Mouse (Mus musculus) spleen, postnatal 4 days (tissue): Measurements from ENCODE around the gene Ccndbp1.
"Not testable (repeated sequence)": the region's sequence is repeated elsewhere in the genome, so short reads cannot be mapped to it uniquely, and the experiment has no call there.

Source experiments
- DNase-seq, 2 experiments: peaks; one replicate each; pipeline ENCODE4 v3.0.0; 2022; ENCODE audit warnings: low spot score in 2 of 2

The Ccndbp1 gene

DNA sequence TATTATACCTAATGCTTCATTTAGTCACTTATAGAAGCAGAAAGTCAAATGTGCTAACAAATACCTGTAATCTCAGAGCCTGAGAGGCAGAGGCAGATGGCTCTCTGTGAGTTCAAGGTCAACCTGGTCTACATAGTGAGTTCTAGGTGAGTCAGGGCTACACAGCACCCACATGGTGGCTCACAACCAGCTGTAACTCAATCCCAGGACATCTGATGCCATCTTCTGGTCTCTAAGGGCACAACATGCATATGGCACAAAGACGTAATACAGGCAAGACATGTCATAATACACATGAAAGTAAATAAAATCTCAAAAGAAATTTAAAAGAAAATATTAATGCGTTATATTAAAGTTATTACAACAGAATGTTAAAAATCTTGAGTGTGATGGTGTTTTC is 4.6 kb upstream of the Ccndbp1 start:
- DNase-seq = no peak

DNA sequence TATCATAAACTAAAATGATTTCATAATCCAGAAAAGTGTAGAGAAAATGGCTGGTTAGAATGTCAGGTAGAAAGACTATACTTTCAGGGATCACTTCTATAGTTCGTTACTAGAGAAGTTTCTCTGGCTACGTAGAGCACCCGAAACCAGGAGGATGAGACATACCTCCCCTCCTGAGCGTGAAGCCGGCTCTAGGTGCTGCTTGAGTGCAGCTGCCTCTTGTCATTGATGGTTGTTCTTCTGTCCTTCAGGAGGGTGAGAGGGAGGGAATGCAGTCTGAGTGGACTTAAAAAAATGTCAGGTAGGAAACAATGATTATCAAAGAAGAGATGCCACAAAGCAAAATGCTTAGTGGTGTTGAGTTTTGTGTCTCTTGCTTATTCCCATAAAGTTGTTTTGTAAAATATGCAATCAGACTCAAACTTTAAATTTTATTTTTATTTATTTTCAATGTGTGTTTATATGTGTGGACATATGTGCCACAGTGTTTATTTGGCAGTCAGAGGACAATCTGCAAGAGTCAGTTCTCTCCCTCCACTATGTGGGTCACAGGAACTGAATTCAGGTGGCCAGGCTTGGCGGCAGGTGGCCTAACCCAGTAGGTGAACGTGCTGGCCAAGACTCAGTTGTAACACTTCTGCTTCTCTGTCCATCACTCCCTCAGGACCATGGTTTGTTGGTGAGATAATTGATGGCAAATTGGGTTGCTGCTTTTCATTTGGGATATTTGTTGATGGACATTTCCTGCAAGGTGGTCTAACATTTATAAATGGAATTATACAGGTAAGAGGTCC is 4.0 kb upstream of the Ccndbp1 start:
- no peak for DNase-seq

GRCm38 (mm10) chr2:121006986-121007385 is 1.2 kb upstream of the Ccndbp1 start:
- DNase-seq = peak in 1 of 2 experiments; percentile 52

DNA sequence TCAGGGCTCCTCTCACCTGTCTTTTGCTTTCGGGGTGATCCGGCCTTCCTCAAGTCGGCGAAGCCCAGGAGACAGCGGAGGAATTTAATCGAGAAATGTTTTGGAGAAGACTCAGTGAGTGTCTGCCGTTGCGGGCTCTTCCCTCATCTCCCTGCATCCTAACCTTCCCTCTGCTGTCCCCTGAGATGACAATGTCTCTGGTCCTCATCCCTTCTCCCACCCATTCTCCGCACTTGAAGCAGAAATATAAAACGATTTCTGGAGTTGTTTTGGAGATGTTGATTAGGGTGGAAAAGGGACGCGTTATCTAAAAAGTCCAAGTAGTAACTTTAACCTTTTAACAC is 433 bp downstream of the Ccndbp1 start:
- no peak for DNase-seq

GRCm38 (mm10) chr2:121009071-121009677 is 971 bp downstream of the Ccndbp1 start:
- peak in 1 of 2 experiments; percentile 53 for DNase-seq

- peak in 1 of 2 experiments; percentile 51 for DNase-seq
Observed at GRCm38 (mm10) chr2:121012676-121013075, 4.5 kb downstream of the Ccndbp1 start.

- no peak for DNase-seq
Observed at GRCm38 (mm10) chr2:121015507-121015906, 7.3 kb downstream of the Ccndbp1 start.

GRCm38 (mm10) chr2:121016226-121016625 is 8.0 kb downstream of the Ccndbp1 start:
- DNase-seq = no peak

- DNase-seq = no peak
Observed at GRCm38 (mm10) chr2:121017151-121017550, 8.9 kb downstream of the Ccndbp1 start.

DNA sequence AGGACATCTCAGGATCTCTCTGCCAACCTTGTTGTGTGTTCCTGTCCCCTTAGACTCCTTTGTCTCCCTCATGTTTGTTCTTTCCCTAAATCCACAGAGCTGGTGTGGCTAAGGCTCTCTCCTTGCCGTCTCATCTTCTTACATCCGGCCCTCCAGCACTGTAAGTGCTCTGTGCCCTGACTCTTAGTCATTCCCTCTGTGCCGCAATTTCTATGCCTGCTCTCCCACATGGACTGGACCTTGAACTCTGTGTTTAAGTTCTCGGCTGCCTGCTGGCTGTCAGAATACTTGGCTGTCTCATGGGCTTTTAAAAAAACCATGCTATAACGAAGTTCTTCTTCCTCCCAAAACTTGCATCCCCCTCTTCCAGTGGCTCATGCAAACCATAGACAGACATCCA is 14.7 kb downstream of the Ccndbp1 start:
- DNase-seq = no peak

DNA sequence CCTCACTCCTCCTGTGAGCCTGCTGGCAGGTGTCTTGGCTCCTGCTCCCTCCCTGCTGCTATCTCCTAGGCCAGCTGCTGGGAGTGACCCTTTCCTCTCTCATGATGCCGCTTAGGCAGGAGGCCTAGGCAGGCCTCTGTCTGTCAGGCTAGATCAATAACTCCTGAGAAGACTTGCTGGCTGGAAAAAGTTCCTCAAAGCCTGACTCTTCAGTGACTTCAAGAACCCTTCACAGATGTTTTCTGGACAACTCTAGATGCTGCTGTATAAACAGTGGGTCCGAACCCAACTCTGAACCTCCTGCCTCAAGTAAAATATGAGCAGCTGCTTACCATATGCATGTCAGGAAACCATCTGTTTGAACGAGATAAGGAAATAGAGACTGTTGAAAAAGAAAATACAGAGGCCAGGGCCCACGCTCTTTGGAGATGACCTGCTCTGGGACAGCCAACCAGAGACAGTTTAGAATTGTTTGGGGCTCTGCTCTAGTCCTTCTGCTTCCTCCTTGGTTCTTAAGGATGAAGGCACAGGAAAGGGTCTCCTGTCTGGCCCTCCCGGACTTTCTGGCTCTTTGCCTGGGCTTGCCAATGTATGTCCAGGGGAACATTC is 28.6 kb downstream of the Ccndbp1 start, which contains the start of gene Epb42:
Gene Epb42, minus strand, starts transcription at position 340 of the 609 bp plus-strand sequence.
- DNase-seq = peak; percentile 79 to 80

- DNase-seq = not testable (repeated sequence)
Observed at GRCm38 (mm10) chr2:121038851-121039250, 30.6 kb downstream of the Ccndbp1 start.

DNA sequence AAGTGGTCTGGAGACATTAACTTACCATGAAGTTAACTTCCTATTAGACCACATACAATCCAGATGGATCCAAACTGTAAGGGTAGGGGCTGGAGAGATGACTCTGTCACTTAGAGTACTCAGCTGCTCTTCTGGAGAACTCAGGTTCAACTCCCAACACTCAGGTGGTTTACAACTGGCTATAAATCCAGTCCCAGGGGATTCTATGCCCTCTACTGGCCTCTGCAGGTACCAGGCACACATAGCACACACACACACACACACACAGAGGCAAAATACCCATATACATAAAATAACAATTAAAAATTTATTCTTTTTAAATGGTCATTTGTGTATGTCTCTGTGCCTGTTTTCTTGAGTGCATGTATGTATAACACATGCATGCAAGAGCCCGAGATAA is 31.2 kb downstream of the Ccndbp1 start:
- DNase-seq = no peak

DNA sequence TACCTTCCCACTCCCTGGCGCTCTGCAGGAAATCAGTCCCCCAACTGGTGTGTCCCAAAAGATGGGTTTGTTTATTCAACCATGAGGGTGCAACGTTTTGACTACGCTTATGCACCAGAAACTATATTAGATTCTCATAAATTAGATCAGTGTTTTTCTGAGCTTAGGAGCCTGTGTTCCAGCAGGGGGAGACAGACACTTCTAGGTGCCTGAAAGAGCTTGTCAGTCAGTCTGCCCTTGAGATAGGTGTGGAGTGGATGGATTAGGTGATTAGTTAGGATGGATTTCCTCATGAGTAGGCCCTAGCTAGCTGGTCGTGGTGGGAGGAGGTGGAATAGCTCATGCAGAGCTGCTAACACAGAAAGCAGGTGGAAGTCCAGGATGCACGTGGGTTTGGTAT is 32.9 kb downstream of the Ccndbp1 start:
- DNase-seq = peak in 1 of 2 experiments; percentile 49

DNA sequence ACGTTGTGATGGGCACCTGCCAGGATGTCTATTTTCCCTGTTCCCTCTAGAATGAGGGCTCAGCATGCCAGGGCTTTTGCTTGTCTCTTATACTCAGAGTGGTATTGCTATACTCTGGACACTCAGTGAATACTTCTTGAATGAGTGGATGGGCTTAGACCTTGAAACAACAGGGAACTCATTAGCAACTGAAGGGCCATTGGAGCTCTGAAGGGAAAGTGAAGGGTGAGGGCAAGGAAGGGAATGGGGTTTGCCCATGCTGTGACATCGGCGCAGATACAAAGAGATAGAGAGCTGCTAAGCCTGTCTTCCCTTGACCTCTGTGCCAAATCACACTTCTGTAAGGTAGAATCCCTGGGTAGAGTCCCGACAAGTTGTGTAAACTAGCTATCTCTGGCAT is 37.5 kb downstream of the Ccndbp1 start:
- DNase-seq = no peak

DNA sequence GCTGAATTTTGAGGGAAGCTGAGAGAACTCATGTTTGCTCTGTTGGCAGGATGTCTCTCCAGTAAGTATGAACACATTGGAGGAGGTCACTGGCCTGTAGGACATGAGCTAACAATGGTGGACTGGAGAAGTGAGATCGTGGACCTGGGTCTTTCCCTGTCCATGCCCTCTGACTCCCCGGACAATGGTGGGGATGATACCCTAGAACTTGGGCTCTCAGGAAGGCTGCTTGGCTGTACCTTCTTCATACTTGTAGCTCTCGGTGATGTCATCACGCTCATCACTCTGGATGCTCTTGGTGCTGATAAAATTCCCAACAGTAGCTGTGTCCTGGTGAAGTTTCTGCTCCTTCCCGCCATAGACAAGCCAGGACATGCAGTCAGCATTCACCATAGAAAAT is 44.0 kb downstream of the Ccndbp1 start:
- no peak for DNase-seq

DNA sequence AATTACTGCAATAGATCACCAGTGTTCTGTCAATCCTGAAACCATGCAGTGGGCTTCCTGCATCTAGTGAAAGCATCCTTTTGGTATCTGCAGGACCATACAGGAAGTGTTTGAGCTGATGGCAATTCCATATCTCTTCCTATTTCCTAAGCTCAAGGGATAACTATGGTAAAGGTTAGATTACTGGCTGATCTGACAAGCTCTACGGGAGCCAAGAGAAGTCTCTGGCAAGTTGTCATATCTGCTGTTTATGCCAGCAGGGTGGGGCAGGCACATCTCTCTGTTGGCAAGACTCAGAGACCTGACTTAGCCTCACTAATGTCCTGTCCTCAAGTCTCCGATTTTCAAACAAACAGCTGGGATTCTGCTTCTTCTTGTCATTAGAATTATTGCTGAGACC is 45.9 kb downstream of the Ccndbp1 start:
- no peak for DNase-seq

DNA sequence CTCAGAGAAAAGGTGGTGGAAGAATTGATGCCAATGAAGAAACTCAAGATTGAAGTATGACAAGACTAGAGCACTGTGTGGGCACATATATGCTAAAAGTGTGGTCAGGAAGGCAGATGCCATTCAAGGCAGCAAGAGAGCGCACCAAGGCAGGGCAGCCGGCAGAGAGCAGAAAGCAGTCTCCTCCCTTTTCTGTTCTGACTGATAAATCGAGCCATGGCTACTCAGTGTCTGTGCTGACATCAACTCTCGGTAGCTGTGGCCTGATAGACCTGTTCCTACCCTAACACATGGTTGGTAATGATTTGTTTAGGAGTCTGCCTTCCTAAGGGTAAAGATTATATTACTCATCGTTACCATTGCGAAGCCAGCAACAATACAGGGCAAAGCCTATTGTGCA is 47.7 kb downstream of the Ccndbp1 start:
- DNase-seq = peak in 1 of 2 experiments; percentile 55

DNA sequence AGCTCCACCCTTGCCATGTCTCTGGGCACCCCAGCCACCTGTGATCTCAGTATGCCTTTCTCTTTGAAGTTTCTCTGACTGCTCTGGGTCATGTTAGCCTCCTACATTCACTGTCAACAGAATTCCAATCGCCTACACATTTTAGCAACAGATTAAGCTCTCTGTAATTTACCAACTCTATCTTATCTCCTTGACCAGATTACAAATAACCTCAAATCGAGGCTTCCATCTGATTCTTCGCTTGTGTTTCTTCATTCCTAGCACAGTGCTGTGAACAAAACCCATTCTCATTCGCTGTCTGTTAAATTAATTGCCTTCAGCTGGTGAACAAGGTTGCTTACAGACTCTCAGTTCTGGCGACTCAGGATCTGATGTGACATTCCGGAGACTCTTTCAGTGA is 49.8 kb downstream of the Ccndbp1 start:
- DNase-seq = no peak

DNA sequence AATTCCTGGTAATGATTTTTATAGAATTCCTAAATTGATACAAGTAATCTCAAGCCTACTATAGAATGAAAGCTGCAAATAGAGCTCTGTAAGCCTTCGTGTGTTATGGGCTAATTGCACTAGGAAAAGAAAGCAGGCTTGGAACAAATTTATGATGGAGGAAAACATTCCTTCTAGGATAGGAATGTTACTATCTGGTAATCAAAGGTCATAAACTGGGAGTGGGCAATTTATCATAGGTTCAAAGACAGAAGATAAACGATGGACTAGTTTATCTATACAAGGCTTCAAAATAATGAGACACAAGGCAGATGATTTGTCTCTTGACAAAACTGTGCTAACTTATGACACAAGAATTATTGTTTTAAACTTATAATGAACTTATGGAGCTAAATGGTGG is 53.1 kb downstream of the Ccndbp1 start:
- DNase-seq = no peak
